Mouse (Mus musculus) heart, adult 2 months (tissue): ENCODE data around the gene Lats2. TPM values are rescaled to one million over a fixed set of nuclear protein-coding genes. Genes with fewer than 3 reads are reported as not detected.
"Not testable (repeated sequence)": the region's sequence is repeated elsewhere in the genome, so short reads cannot be mapped to it uniquely, and the experiment has no call there.

Experiments
- DNase-seq, 2 experiments: peaks; one replicate each; pipeline ENCODE4 v3.0.0; 2021
- H3K27ac ChIP-seq: fragments of 200-600 bp; 2 replicates; pipeline ENCODE4 v1.8.1; 2022
- H3K27me3 ChIP-seq: fragments of 200-500 bp; 2 replicates; pipeline ENCODE4 v1.6.1; 2012; ENCODE audit warnings: mild to moderate bottlenecking, low read length, inconsistent platforms, mixed read lengths; ENCODE audit not compliant: control insufficient read depth, insufficient read depth
- H3K36me3 ChIP-seq: fragments of 200-500 bp; 2 replicates; pipeline ENCODE4 v1.6.1; 2012; ENCODE audit warnings: low read length, inconsistent platforms; ENCODE audit not compliant: control insufficient read depth, insufficient read depth
- H3K4me1 ChIP-seq: fragments of 200-500 bp; 2 replicates; pipeline ENCODE4 v1.6.1; 2011; ENCODE audit warnings: low read length; ENCODE audit not compliant: control insufficient read depth, insufficient read depth
- H3K4me3 ChIP-seq: fragments of 200-600 bp; 2 replicates; pipeline ENCODE4 v1.8.1; 2022
- H3K79me2 ChIP-seq: fragments of 200-500 bp; replicated peaks from 2 replicates; pipeline ENCODE4 v1.6.1; 2012; ENCODE audit warnings: mild to moderate bottlenecking, inconsistent platforms, low read length, moderate library complexity, mixed read lengths; ENCODE audit not compliant: control insufficient read depth, insufficient read depth
- H3K9ac ChIP-seq: fragments of 200-500 bp; 2 replicates; pipeline ENCODE4 v1.6.1; 2012; ENCODE audit warnings: low read depth, mild to moderate bottlenecking, control low read depth, inconsistent platforms, low read length, mixed read lengths
- CTCF ChIP-seq: fragments of 200-600 bp; IDR thresholded peaks from 2 replicates; pipeline ENCODE4 v1.8.1; 2022; ENCODE audit warnings: antibody characterized with exemption, mild to moderate bottlenecking, moderate library complexity
- EP300 ChIP-seq: fragments of 200-500 bp; IDR thresholded peaks from 2 replicates; pipeline ENCODE4 v1.6.1; 2011; ENCODE audit warnings: low read depth, low read length, control low read depth; ENCODE audit not compliant: insufficient read depth
- POLR2A ChIP-seq: fragments of 200-500 bp; IDR thresholded peaks from 2 replicates; pipeline ENCODE4 v1.6.1; 2011; ENCODE audit warnings: mild to moderate bottlenecking, low read depth, low read length, control low read depth; ENCODE audit not compliant: insufficient read depth
- WGBS: fragments of 180-500 bp; shearing (Covaris S2); methylation state at CpG from one replicate; pipeline ENCODE4 v1.1.7; 2018; 5-methylcytosine and 5-hydroxymethylcytosine counted together
- intact Hi-C: fragments of 180-260 bp; cut with DNase I; formaldehyde crosslinking; loops from one replicate; pipeline ENCODE4 v1.15.1; 2025
- polyA plus RNA-seq: library from polyadenylated mRNA; depleted of rRNA; stranded (reverse); fragments of >200 nt; gene quantifications from 2 replicates; pipeline ENCODE4 v1.2.3, GENCODE M21; 2012
- total RNA-seq, 2 experiments: library from RNA; stranded (reverse); gene quantifications; 2 replicates each; pipeline ENCODE4 v1.2.3; 2021

Lats2 gene
- total and polyA plus RNA-seq, 3 experiments: 18.6 to 31.2 (median 30.1) TPM

DNA sequence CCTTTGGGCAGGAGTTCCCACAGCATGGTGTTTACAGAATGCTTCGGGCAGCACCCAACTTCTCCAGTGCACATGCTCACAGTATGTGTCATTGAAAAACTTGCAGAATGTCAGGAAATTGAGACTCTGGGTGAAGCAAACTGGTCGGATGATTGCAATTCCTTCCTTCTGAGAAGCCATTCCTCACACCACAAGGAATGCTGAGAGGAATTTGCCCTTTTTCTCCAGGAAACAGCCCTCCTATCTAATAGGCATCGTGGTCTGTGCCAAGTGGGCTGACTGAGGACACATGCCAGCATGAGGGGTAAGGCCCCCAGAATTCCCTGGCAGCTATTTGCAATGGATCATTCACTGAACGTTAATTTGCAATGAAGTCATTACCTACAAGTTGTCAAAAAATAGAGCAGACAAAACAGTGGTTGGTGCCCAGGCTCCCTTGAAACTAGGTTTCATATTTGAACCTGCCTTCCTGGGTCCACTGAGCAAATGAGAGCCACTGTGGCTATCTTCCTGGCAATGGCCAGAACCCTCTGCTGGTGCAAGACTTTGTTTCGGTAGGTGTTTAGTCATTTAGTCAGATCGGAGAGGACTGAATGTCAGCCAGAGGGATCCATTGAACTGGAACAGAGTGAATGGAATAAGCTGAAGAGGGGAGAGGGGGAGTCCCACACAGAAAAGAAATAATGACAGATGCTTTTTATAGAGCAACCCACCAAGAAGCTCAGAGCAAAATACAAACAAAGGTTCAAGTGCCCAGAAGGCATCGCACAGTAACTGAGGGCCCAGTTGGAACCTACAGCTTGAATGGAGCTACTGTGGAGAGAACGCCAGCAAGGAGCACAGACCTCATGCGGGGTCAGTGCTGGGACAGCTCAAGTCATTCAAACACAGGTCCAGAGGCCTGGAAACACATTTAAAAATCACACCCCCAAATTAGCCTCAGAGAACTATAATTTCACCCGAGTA, 2.5 kb upstream of the Lats2 start:
- Histone ChIP-seq H3K4me3 (no peak overlapping the region), H3K27ac (no peak overlapping the region), H3K27me3 (no peaks in the 10 kb centered on the region), H3K36me3 (no peaks in the 10 kb centered on the region), H3K79me2 (no peaks in the 10 kb centered on the region), H3K4me1 (peaks cover 1% of the 10 kb centered on the region; the same call in 1 of the 2 replicates), H3K9ac (no peak overlapping the region)
- intact Hi-C loops: no loop called here
- 69% methylated on average over 10 of the region's 10 CpGs for whole genome bisulfite sequencing
- DNase-seq: peak in 1 of 2 experiments; percentile 15
- no peak for TF ChIP-seq POLR2A
- no peak for TF ChIP-seq EP300
- no peak for TF ChIP-seq CTCF

DNA sequence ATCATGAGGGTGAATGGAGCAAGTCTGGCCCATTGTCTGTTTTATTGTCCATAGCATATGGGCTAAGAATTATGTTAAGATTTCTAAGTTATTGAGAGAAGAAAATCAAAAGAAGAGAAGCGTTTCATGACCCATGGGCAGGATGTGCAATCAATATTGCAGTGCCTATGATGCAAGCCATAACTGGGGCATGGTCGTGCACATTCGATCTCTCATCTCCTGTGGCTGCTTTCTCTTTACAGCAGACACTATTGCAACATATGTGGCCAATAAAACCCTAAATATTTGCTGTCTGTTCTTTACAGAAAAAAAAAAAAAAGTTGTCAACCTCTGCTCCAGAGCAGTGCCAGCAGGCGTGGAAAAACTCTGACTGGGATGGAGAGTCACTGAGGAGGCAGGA, 2.1 kb downstream of the Lats2 start:
- WGBS: 93% methylated on average over 4 of the region's 4 CpGs
- no peak for DNase-seq
- H3K27ac ChIP-seq: no peak overlapping the region
- no peaks in the 10 kb centered on the region for H3K79me2 ChIP-seq
- TF ChIP-seq EP300 (no peak), CTCF (no peak), POLR2A (no peak)
- H3K27me3 ChIP-seq: no peaks in the 10 kb centered on the region
- no peaks in the 10 kb centered on the region for H3K36me3 ChIP-seq
- no peak overlapping the region for H3K9ac ChIP-seq
- intact Hi-C loops: no loop called here
- peaks cover 1% of the 10 kb centered on the region; the same call in 1 of the 2 replicates for H3K4me1 ChIP-seq
- no peak overlapping the region for H3K4me3 ChIP-seq

DNA sequence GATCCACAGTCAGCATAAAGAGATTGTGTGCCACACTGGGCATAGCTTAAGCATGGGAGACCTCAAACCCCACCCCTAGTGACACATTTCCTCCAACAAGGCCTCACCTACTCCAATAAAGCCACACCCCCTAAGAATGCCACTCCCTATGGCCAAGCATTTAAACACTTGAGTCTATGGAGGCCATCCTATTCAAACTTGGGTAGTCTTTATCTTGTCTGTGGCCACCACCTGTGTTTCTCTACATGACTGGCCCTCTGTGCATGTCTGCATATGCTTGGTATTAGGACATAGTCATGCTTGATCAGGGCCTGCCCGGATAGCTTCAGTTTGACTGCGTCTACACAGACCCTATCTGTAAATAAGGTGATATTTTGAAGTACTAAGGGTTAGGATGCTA, 2.5 kb downstream of the Lats2 start:
- Histone ChIP-seq H3K79me2 (no peaks in the 10 kb centered on the region), H3K27ac (no peak overlapping the region), H3K36me3 (no peaks in the 10 kb centered on the region), H3K27me3 (no peaks in the 10 kb centered on the region), H3K9ac (no peak overlapping the region), H3K4me3 (no peak overlapping the region), H3K4me1 (peaks cover 1% of the 10 kb centered on the region; the same call in 1 of the 2 replicates)
- DNase-seq: no peak
- intact Hi-C loops: no loop called here
- 98% methylated on average over 2 of the region's 2 CpGs for WGBS
- no peak for TF ChIP-seq POLR2A
- TF ChIP-seq EP300: no peak
- no peak for TF ChIP-seq CTCF

DNA sequence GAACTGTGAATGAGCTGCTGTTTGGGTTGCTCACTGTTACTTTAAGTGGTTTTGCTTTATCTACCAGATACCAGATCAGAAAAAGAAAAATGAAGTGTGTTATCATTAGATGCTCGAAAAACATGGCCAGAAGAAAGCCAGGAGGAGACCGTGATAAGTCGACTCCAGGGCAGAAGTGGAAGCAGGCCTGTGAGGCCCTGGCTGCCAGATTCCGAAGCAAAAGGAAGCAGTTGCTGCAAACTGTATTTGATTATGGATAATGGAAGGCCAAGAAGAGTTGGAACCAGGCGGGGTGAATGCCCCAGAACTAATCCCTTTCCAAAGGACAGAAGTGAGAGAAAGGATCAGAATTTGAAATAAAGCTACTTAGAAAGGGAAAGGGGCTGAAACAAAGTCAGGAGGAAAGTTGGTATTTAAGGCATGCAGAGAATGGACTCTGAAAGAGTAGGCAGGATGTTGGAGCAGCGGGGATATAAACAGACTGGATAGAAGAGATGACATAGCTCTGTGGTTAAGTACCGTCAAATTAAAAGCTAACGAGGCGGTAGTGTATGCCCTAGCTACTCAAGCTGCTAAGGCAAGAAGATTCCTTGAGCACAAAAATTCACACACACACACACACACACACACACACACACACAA, 4.7 kb downstream of the Lats2 start:
- peak in 1 of 2 experiments; percentile 17 for DNase-seq
- peak overlapping the region; percentile 24; the same call in 1 of the 2 replicates for H3K27ac ChIP-seq
- TF ChIP-seq EP300 (no peak), POLR2A (no peak), CTCF (no peak)
- H3K36me3 ChIP-seq: no peaks in the 10 kb centered on the region
- H3K4me1 ChIP-seq: no peaks in the 10 kb centered on the region
- no peaks in the 10 kb centered on the region for H3K27me3 ChIP-seq
- intact Hi-C loops: no loop called here
- no peaks in the 10 kb centered on the region for H3K79me2 ChIP-seq
- no peak overlapping the region for H3K9ac ChIP-seq
- H3K4me3 ChIP-seq: no peak overlapping the region
- WGBS: 18% methylated on average over 9 of the region's 9 CpGs

DNA sequence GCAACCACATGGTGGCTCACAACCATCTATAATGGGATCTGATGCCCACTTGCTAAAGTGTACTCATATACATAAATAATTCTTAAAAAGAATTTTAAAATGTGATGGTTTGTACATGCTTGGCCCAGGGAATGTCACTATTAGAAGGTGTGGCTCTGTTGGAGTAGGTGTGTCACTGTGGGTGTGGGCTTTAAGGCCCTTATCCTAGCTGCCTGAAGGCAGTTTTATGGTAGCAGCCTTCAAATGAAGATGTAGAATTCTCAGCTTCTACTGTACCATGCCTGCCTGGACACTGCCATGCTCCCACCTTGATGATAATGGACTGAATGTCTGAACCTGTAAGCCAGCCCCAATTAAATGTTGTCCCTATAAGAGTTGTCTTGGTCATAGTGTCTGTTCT, 7.2 kb downstream of the Lats2 start:
- H3K36me3 ChIP-seq, H3K4me3 ChIP-seq, H3K27ac ChIP-seq, H3K27me3 ChIP-seq, intact Hi-C loops, H3K9ac ChIP-seq, DNase-seq, H3K79me2 ChIP-seq, H3K4me1 ChIP-seq: not testable (repeated sequence)

DNA sequence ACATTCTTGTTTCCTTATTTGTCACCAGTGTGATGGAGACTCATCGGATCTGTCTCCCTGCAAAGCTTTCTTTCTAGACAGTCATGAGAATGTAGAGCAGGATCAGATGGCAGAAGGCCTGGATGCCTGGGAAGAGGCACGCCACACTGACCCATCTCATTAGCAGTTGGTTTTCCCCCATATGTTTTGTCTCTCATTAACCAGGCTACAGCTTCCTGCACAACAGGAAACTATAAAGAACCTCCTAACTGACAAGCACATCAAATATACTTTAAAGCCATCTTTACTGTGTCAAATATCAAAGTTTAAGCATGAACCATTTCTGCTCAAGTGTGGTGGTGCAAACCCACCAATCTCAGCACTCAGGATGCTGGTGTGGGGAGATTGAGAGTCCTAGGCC, 8.7 kb downstream of the Lats2 start:
- Histone ChIP-seq H3K79me2 (no peaks in the 10 kb centered on the region), H3K4me1 (no peaks in the 10 kb centered on the region), H3K27ac (no peak overlapping the region), H3K9ac (no peak overlapping the region), H3K4me3 (no peak overlapping the region), H3K27me3 (no peaks in the 10 kb centered on the region), H3K36me3 (no peaks in the 10 kb centered on the region)
- DNase-seq: no peak
- intact Hi-C loops: loop anchor here (5.0 kb wide), 2 partner anchors 138 to 327 kb away; partner anchors contain the start of gene Ift88
- WGBS: 63% methylated on average over 2 of the region's 2 CpGs
- TF ChIP-seq CTCF (no peak), POLR2A (no peak), EP300 (no peak)
